Mouse (Mus musculus): ENCODE results near the gene Tppp3. TPM values are rescaled to one million over a fixed set of nuclear protein-coding genes. Genes with fewer than 3 reads are reported as not detected.

Gene Tppp3
- polyA plus RNA-seq, 2 experiments, result 0.60 to 0.63 TPM

GRCm38 (mm10) chr8:105509997-105510735 is 38.8 kb upstream of the Tppp3 start:
- no peaks in the 10 kb centered on the region for H3K9me3 ChIP-seq (ENCODE audit: control insufficient read depth, low read length)
- peaks cover 0 to 6% of the 10 kb centered on the region in 2 experiments; a peak in 2 of 4 replicates for H3K4me1 ChIP-seq (replicated peaks; ENCODE audit: control insufficient read depth in 2 of 2, insufficient read depth in 2 of 2, low read length in 1 of 2)
- WGBS (ENCODE audit: insufficient replicate concordance), result 19% methylated on average over 12 of the region's 12 CpGs
- H3K9ac ChIP-seq (replicated peaks), result no peak overlapping the region
- no peak for TF ChIP-seq EP300 (IDR thresholded peaks at IDR 0.05; ENCODE audit: low read depth)
- TF ChIP-seq CTCF (IDR thresholded peaks at IDR 0.05; ENCODE audit: low read depth), result no peak
- DNase-seq (ENCODE audit: low read depth in 3 of 3, low spot score in 3 of 3) (no peak), ATAC-seq (ENCODE audit: insufficient read depth) (no peak)
- no peak overlapping the region for H3K4me3 ChIP-seq (ENCODE audit: insufficient read depth in 1 of 2, low read depth in 2 of 2, low read length in 2 of 2)
- H3K36me3 ChIP-seq (replicated peaks; ENCODE audit: control insufficient read depth, insufficient read depth, low read depth), result no peaks in the 10 kb centered on the region
- H3K27me3 ChIP-seq (ENCODE audit: control insufficient read depth, insufficient read depth, low read length), result no peaks in the 10 kb centered on the region
- no peak overlapping the region for H3K27ac ChIP-seq
- no peak overlapping the region for H3K4me2 ChIP-seq (ENCODE audit: low read depth)

GRCm38 (mm10) chr8:105508758-105509157 is 37.4 kb upstream of the Tppp3 start:
- no peaks in the 10 kb centered on the region for H3K36me3 ChIP-seq (replicated peaks; ENCODE audit: control insufficient read depth, insufficient read depth, low read depth)
- 71% methylated on average over 2 of the region's 2 CpGs for WGBS (ENCODE audit: insufficient replicate concordance)
- DNase-seq (ENCODE audit: low read depth in 3 of 3, low spot score in 3 of 3), result no peak

GRCm38 (mm10) chr8:105506977-105507376 is 35.7 kb upstream of the Tppp3 start:
- Histone ChIP-seq H3K36me3 (replicated peaks; ENCODE audit: control insufficient read depth, insufficient read depth, low read depth) (no peaks in the 10 kb centered on the region), H3K4me1 (replicated peaks; ENCODE audit: control insufficient read depth in 2 of 2, insufficient read depth in 2 of 2, low read length in 1 of 2) (peaks cover 0 to 8% of the 10 kb centered on the region in 2 experiments; a peak in 2 of 4 replicates), H3K9me3 (ENCODE audit: control insufficient read depth, low read length) (no peaks in the 10 kb centered on the region), H3K4me2 (ENCODE audit: low read depth) (no peak overlapping the region), H3K27ac (no peak overlapping the region), H3K4me3 (ENCODE audit: insufficient read depth in 1 of 2, low read depth in 2 of 2, low read length in 2 of 2) (no peak overlapping the region), H3K9ac (replicated peaks) (no peak overlapping the region), H3K27me3 (ENCODE audit: control insufficient read depth, insufficient read depth, low read length) (no peaks in the 10 kb centered on the region; the same call in 1 of the 2 replicates)
- no peak for TF ChIP-seq CTCF (IDR thresholded peaks at IDR 0.05; ENCODE audit: low read depth)
- TF ChIP-seq EP300 (IDR thresholded peaks at IDR 0.05; ENCODE audit: low read depth), result no peak
- DNase-seq (ENCODE audit: low read depth in 3 of 3, low spot score in 3 of 3) (no peak), ATAC-seq (ENCODE audit: insufficient read depth) (no peak)
- WGBS (ENCODE audit: insufficient replicate concordance), result 52% methylated on average over 6 of the region's 6 CpGs

More at GRCm38 (mm10) chr8:105508758-105509157, 37.4 kb upstream of the Tppp3 start:
- Histone ChIP-seq H3K4me2 (ENCODE audit: low read depth) (no peak overlapping the region), H3K27ac (no peak overlapping the region), H3K9ac (replicated peaks) (no peak overlapping the region), H3K4me1 (replicated peaks; ENCODE audit: control insufficient read depth in 2 of 2, insufficient read depth in 2 of 2, low read length in 1 of 2) (peaks cover 0 to 8% of the 10 kb centered on the region in 2 experiments; a peak in 2 of 4 replicates), H3K9me3 (ENCODE audit: control insufficient read depth, low read length) (no peaks in the 10 kb centered on the region), H3K4me3 (ENCODE audit: insufficient read depth in 1 of 2, low read depth in 2 of 2, low read length in 2 of 2) (no peak overlapping the region), H3K27me3 (ENCODE audit: control insufficient read depth, insufficient read depth, low read length) (no peaks in the 10 kb centered on the region)
- TF ChIP-seq EP300 (IDR thresholded peaks at IDR 0.05; ENCODE audit: low read depth), result no peak
- TF ChIP-seq CTCF (IDR thresholded peaks at IDR 0.05; ENCODE audit: low read depth), result no peak
- ATAC-seq (ENCODE audit: insufficient read depth), result no peak

- Histone ChIP-seq H3K27me3 (ENCODE audit: control insufficient read depth, insufficient read depth, low read length) (no peaks in the 10 kb centered on the region; the same call in 1 of the 2 replicates), H3K9me3 (ENCODE audit: control insufficient read depth, low read length) (no peaks in the 10 kb centered on the region), H3K36me3 (replicated peaks; ENCODE audit: control insufficient read depth, insufficient read depth, low read depth) (no peaks in the 10 kb centered on the region), H3K4me1 (replicated peaks; ENCODE audit: control insufficient read depth in 2 of 2, insufficient read depth in 2 of 2, low read length in 1 of 2) (peaks cover 0 to 2% of the 10 kb centered on the region in 2 experiments; a peak in 1 of 4 replicates), H3K27ac (no peak overlapping the region), H3K4me2 (ENCODE audit: low read depth) (no peak overlapping the region), H3K4me3 (ENCODE audit: insufficient read depth in 1 of 2, low read depth in 2 of 2, low read length in 2 of 2) (no peak overlapping the region), H3K9ac (replicated peaks) (no peak overlapping the region)
- WGBS (ENCODE audit: insufficient replicate concordance), result 74% methylated on average over 3 of the region's 3 CpGs
- ATAC-seq (ENCODE audit: insufficient read depth), result no peak
- no peak for DNase-seq (ENCODE audit: low read depth in 3 of 3, low spot score in 3 of 3)
- TF ChIP-seq EP300 (IDR thresholded peaks at IDR 0.05; ENCODE audit: low read depth) (no peak), CTCF (IDR thresholded peaks at IDR 0.05; ENCODE audit: low read depth) (no peak)
These were observed 33.3 kb upstream of the Tppp3 start for GRCm38 (mm10) chr8:105504617-105505016.

GRCm38 (mm10) chr8:105499787-105500186 is 28.5 kb upstream of the Tppp3 start:
- H3K4me3 ChIP-seq (ENCODE audit: insufficient read depth in 1 of 2, low read depth in 2 of 2, low read length in 2 of 2), result peak overlapping the region; percentile 34 to 43; a peak in 3 of 4 replicates
- DNase-seq (ENCODE audit: low read depth in 3 of 3, low spot score in 3 of 3) (no peak), ATAC-seq (ENCODE audit: insufficient read depth) (no peak)
- H3K9me3 ChIP-seq (ENCODE audit: control insufficient read depth, low read length), result no peaks in the 10 kb centered on the region
- no peaks in the 10 kb centered on the region; the same call in 1 of the 2 replicates for H3K27me3 ChIP-seq (ENCODE audit: control insufficient read depth, insufficient read depth, low read length)
- peak overlapping the region; percentile 51 for H3K4me2 ChIP-seq (ENCODE audit: low read depth)
- TF ChIP-seq CTCF (IDR thresholded peaks at IDR 0.05; ENCODE audit: low read depth) (no peak), EP300 (IDR thresholded peaks at IDR 0.05; ENCODE audit: low read depth) (no peak)
- H3K27ac ChIP-seq, result no peak overlapping the region
- H3K4me1 ChIP-seq (replicated peaks; ENCODE audit: control insufficient read depth in 2 of 2, insufficient read depth in 2 of 2, low read length in 1 of 2), result peaks cover 0 to 10% of the 10 kb centered on the region in 2 experiments; a peak in 2 of 4 replicates
- WGBS (ENCODE audit: insufficient replicate concordance), result 32% methylated on average over 12 of the region's 12 CpGs
- peak overlapping the region; percentile 13; the same call in 1 of the 2 replicates for H3K9ac ChIP-seq (replicated peaks)
- no peaks in the 10 kb centered on the region for H3K36me3 ChIP-seq (replicated peaks; ENCODE audit: control insufficient read depth, insufficient read depth, low read depth)

All from liver, embryonic 14.5 days (tissue).